Mouse (Mus musculus): ENCODE measurements at regions not wholly inside any gene's neighbourhood (a gene's known extent, or its start where the extent isn't known, plus 50 kb on each side); places are given as distances from the start of the nearest gene placed in this dataset.

- Histone ChIP-seq H3K4me1 (ENCODE audit: control insufficient read depth, insufficient read depth, low read length) (no peaks in the 10 kb centered on the region), H3K4me3 (ENCODE audit: insufficient read depth, low read depth, low read length) (no peak overlapping the region), H3K27ac (ENCODE audit: insufficient read depth, low read depth, low read length) (no peak overlapping the region)
- WGBS: 63% methylated on average over 1 of the region's 1 CpGs
- TF ChIP-seq CTCF (IDR thresholded peaks at IDR 0.05; ENCODE audit: insufficient read depth, low read depth, low read length) (no peak), POLR2A (IDR thresholded peaks at IDR 0.05; ENCODE audit: insufficient read depth, low read depth, low read length) (no peak)
Measured at GRCm38 (mm10) chr11:18821384-18821783, 197.4 kb downstream of the Meis1 start.

GRCm38 (mm10) chr11:18814110-18814509 is 204.7 kb downstream of the Meis1 start:
- H3K4me1 ChIP-seq (ENCODE audit: control insufficient read depth, insufficient read depth, low read length): no peaks in the 10 kb centered on the region
- WGBS: 57% methylated on average over 3 of the region's 3 CpGs

GRCm38 (mm10) chr11:18767479-18767878 is 251.3 kb downstream of the Meis1 start:
- Histone ChIP-seq H3K27ac (ENCODE audit: insufficient read depth, low read depth, low read length) (no peak overlapping the region), H3K4me1 (ENCODE audit: control insufficient read depth, insufficient read depth, low read length) (no peaks in the 10 kb centered on the region), H3K4me3 (ENCODE audit: insufficient read depth, low read depth, low read length) (no peak overlapping the region)
- TF ChIP-seq POLR2A (IDR thresholded peaks at IDR 0.05; ENCODE audit: insufficient read depth, low read depth, low read length) (no peak), CTCF (IDR thresholded peaks at IDR 0.05; ENCODE audit: insufficient read depth, low read depth, low read length) (no peak)
- WGBS: 96% methylated on average over 3 of the region's 3 CpGs

More at GRCm38 (mm10) chr11:18814110-18814509, 204.7 kb downstream of the Meis1 start:
- no peak for TF ChIP-seq POLR2A (IDR thresholded peaks at IDR 0.05; ENCODE audit: insufficient read depth, low read depth, low read length)
- no peak for TF ChIP-seq CTCF (IDR thresholded peaks at IDR 0.05; ENCODE audit: insufficient read depth, low read depth, low read length)
- Histone ChIP-seq H3K4me3 (ENCODE audit: insufficient read depth, low read depth, low read length) (no peak overlapping the region), H3K27ac (ENCODE audit: insufficient read depth, low read depth, low read length) (no peak overlapping the region)

GRCm38 (mm10) chr11:18766458-18767016 is 252.2 kb downstream of the Meis1 start:
- 74% methylated on average over 6 of the region's 6 CpGs for WGBS
- H3K27ac ChIP-seq (ENCODE audit: insufficient read depth, low read depth, low read length): no peak overlapping the region
- TF ChIP-seq CTCF (IDR thresholded peaks at IDR 0.05; ENCODE audit: insufficient read depth, low read depth, low read length) (no peak), POLR2A (IDR thresholded peaks at IDR 0.05; ENCODE audit: insufficient read depth, low read depth, low read length) (no peak)
- H3K4me1 ChIP-seq (ENCODE audit: control insufficient read depth, insufficient read depth, low read length): no peaks in the 10 kb centered on the region
- H3K4me3 ChIP-seq (ENCODE audit: insufficient read depth, low read depth, low read length): no peak overlapping the region

- TF ChIP-seq POLR2A (IDR thresholded peaks at IDR 0.05; ENCODE audit: insufficient read depth, low read depth, low read length): no peak
- no peak for TF ChIP-seq CTCF (IDR thresholded peaks at IDR 0.05; ENCODE audit: insufficient read depth, low read depth, low read length)
- Histone ChIP-seq H3K27ac (ENCODE audit: insufficient read depth, low read depth, low read length) (no peak overlapping the region), H3K4me3 (ENCODE audit: insufficient read depth, low read depth, low read length) (no peak overlapping the region), H3K4me1 (ENCODE audit: control insufficient read depth, insufficient read depth, low read length) (no peaks in the 10 kb centered on the region)
- WGBS: 84% methylated on average over 6 of the region's 6 CpGs
Measured at GRCm38 (mm10) chr11:18758591-18759074, 260.2 kb downstream of the Meis1 start.

- TF ChIP-seq CTCF (IDR thresholded peaks at IDR 0.05; ENCODE audit: insufficient read depth, low read depth, low read length): no peak
- TF ChIP-seq POLR2A (IDR thresholded peaks at IDR 0.05; ENCODE audit: insufficient read depth, low read depth, low read length): no peak
- Histone ChIP-seq H3K27ac (ENCODE audit: insufficient read depth, low read depth, low read length) (no peak overlapping the region), H3K4me3 (ENCODE audit: insufficient read depth, low read depth, low read length) (no peak overlapping the region), H3K4me1 (ENCODE audit: control insufficient read depth, insufficient read depth, low read length) (no peaks in the 10 kb centered on the region)
- 71% methylated on average over 1 of the region's 1 CpGs for WGBS
Measured at GRCm38 (mm10) chr11:18756576-18756975, 262.2 kb downstream of the Meis1 start.

- Histone ChIP-seq H3K4me1 (ENCODE audit: control insufficient read depth, insufficient read depth, low read length) (no peaks in the 10 kb centered on the region), H3K4me3 (ENCODE audit: insufficient read depth, low read depth, low read length) (no peak overlapping the region), H3K27ac (ENCODE audit: insufficient read depth, low read depth, low read length) (0 out of 2 replicates have a peak overlapping the region, but pooled peaks have one; percentile 29)
- WGBS: 35% methylated on average over 9 of the region's 9 CpGs
- TF ChIP-seq CTCF (IDR thresholded peaks at IDR 0.05; ENCODE audit: insufficient read depth, low read depth, low read length) (no peak), POLR2A (IDR thresholded peaks at IDR 0.05; ENCODE audit: insufficient read depth, low read depth, low read length) (no peak)
Measured at GRCm38 (mm10) chr11:18754732-18755525, 263.9 kb downstream of the Meis1 start.

GRCm38 (mm10) chr11:18753856-18754255 is 264.9 kb downstream of the Meis1 start:
- WGBS: 38% methylated on average over 9 of the region's 9 CpGs
- no peak for TF ChIP-seq CTCF (IDR thresholded peaks at IDR 0.05; ENCODE audit: insufficient read depth, low read depth, low read length)
- no peak for TF ChIP-seq POLR2A (IDR thresholded peaks at IDR 0.05; ENCODE audit: insufficient read depth, low read depth, low read length)
- 0 out of 2 replicates have a peak, but pooled peaks cover 2% of the 10 kb centered on the region for H3K4me1 ChIP-seq (ENCODE audit: control insufficient read depth, insufficient read depth, low read length)
- no peak overlapping the region for H3K4me3 ChIP-seq (ENCODE audit: insufficient read depth, low read depth, low read length)
- H3K27ac ChIP-seq (ENCODE audit: insufficient read depth, low read depth, low read length): peak overlapping the region; percentile 76

GRCm38 (mm10) chr11:18753246-18753645 is 265.5 kb downstream of the Meis1 start:
- no peak overlapping the region for H3K27ac ChIP-seq (ENCODE audit: insufficient read depth, low read depth, low read length)
- 78% methylated on average over 1 of the region's 1 CpGs for WGBS

More at GRCm38 (mm10) chr11:18753246-18753645, 265.5 kb downstream of the Meis1 start:
- Histone ChIP-seq H3K4me1 (ENCODE audit: control insufficient read depth, insufficient read depth, low read length) (0 out of 2 replicates have a peak, but pooled peaks cover 2% of the 10 kb centered on the region), H3K4me3 (ENCODE audit: insufficient read depth, low read depth, low read length) (no peak overlapping the region)
- TF ChIP-seq POLR2A (IDR thresholded peaks at IDR 0.05; ENCODE audit: insufficient read depth, low read depth, low read length) (no peak), CTCF (IDR thresholded peaks at IDR 0.05; ENCODE audit: insufficient read depth, low read depth, low read length) (no peak)

Data from olfactory bulb, adult 2 months (tissue).